Mouse (Mus musculus) embryonic facial prominence, embryonic 15.5 days (tissue): ENCODE measurements around the gene Megf11. TPM values are rescaled to one million over a fixed set of nuclear protein-coding genes. Genes with fewer than 3 reads are reported as not detected.

ENCODE experiments used
- ATAC-seq: fragments of 200-750 bp; cut with Nextera tagmentation; 2 replicates; pipeline ENCODE4 v1.8.0; 2017; ENCODE audit warnings: low read depth, moderate TSS enrichment; ENCODE audit not compliant: insufficient number of reproducible peaks, low FRiP score, low TSS enrichment
- H3K27ac ChIP-seq: fragments of 300-500 bp; sonication (generic); replicated peaks from 2 replicates; pipeline ENCODE4 v1.5.1; 2015; ENCODE audit warnings: mild to moderate bottlenecking, inconsistent platforms
- H3K27me3 ChIP-seq: fragments of 300-500 bp; sonication (generic); 2 replicates; pipeline ENCODE4 v1.6.1; 2015; ENCODE audit warnings: inconsistent platforms
- H3K36me3 ChIP-seq: fragments of 300-500 bp; sonication (generic); 2 replicates; pipeline ENCODE4 v1.6.1; 2015; ENCODE audit warnings: mild to moderate bottlenecking, inconsistent platforms
- H3K4me1 ChIP-seq: fragments of 300-500 bp; sonication (generic); 2 replicates; pipeline ENCODE4 v1.6.1; 2015; ENCODE audit warnings: inconsistent platforms
- H3K4me2 ChIP-seq: fragments of 300-500 bp; sonication (generic); replicated peaks from 2 replicates; pipeline ENCODE4 v1.6.1; 2015; ENCODE audit warnings: mild to moderate bottlenecking, inconsistent platforms
- H3K4me3 ChIP-seq: fragments of 300-500 bp; sonication (generic); replicated peaks from 2 replicates; pipeline ENCODE4 v1.5.1; 2015; ENCODE audit warnings: mild to moderate bottlenecking, inconsistent platforms
- H3K9ac ChIP-seq: fragments of 300-500 bp; sonication (generic); 2 replicates; pipeline ENCODE4 v1.6.1; 2015; ENCODE audit warnings: inconsistent platforms
- H3K9me3 ChIP-seq: fragments of 300-500 bp; sonication (generic); replicated peaks from 2 replicates; pipeline ENCODE4 v1.6.1; 2016; ENCODE audit warnings: inconsistent platforms
- WGBS: fragments of 180-500 bp; shearing (Covaris S2); methylation state at CpG from one replicate; pipeline ENCODE4 v1.1.7; 2015; 5-methylcytosine and 5-hydroxymethylcytosine counted together
- polyA plus RNA-seq: library from polyadenylated mRNA; unstranded; fragments of >200 nt; fragmentation: Nextera tagmentation; extraction: Ambion mirVana; gene quantifications from 2 replicates; pipeline ENCODE4 v1.2.1, GENCODE M21; 2015

The Megf11 gene
- polyA plus RNA-seq, 1 experiment from 2014 or later: 1.9 TPM

DNA sequence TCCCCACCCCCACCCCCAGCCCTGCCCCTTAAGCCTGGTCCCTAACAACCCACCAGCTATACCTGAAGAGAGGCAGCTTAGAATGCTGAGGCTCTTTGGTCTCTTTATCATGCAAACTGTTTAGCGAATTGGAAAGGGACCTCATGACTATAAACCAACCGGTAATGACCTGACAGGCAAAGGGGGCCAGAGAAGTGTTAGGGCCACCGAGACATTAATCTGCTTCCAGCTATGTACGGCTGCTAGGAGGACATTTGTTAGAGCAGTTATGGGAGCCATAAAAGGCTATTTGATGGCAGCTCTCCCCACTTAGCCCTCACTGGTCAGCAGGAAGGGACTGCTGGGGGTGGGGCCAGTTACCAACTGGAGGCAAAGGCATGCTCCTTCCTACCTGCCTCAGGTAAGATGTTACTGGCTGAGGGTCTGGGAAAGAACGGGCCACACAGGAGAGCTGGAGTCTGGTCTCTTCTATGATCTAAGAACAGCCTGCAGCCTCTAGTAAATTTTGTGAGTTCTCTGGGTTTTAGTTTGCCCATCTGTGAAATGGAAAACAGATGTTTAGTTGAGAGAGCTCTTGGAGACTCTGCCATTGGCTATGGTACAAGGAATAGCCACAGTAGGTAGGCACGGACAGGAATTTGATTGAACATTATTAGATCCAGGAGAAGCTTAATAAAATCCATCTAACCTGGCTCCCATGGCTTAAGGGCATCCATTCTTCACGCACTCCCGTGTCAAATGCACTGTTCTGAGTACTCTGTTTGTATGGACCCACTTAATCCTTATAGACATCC is 183.2 kb downstream of the Megf11 start:
- Histone ChIP-seq H3K4me3 (no peak overlapping the region), H3K27me3 (no peaks in the 10 kb centered on the region), H3K9ac (no peak overlapping the region), H3K4me1 (0 out of 2 replicates have a peak, but pooled peaks cover 5% of the 10 kb centered on the region), H3K36me3 (no peaks in the 10 kb centered on the region), H3K4me2 (no peak overlapping the region), H3K9me3 (no peaks in the 10 kb centered on the region), H3K27ac (no peak overlapping the region)
- 23% methylated on average over 8 of the region's 8 CpGs for WGBS
- no peak for ATAC-seq

- H3K27me3 ChIP-seq: no peaks in the 10 kb centered on the region
- H3K36me3 ChIP-seq: no peaks in the 10 kb centered on the region
- no peak overlapping the region for H3K27ac ChIP-seq
- WGBS: 61% methylated on average over 4 of the region's 4 CpGs
- H3K4me1 ChIP-seq: 0 out of 2 replicates have a peak, but pooled peaks cover 5% of the 10 kb centered on the region
- no peak overlapping the region for H3K4me2 ChIP-seq
- no peak overlapping the region for H3K4me3 ChIP-seq
- no peak for ATAC-seq
- no peaks in the 10 kb centered on the region for H3K9me3 ChIP-seq
- no peak overlapping the region for H3K9ac ChIP-seq
These were observed 185.0 kb downstream of the Megf11 start for GRCm38 (mm10) chr9:64570448-64570847.

- WGBS: 73% methylated on average over 8 of the region's 8 CpGs
- Histone ChIP-seq H3K9me3 (no peaks in the 10 kb centered on the region), H3K27me3 (no peaks in the 10 kb centered on the region), H3K27ac (no peak overlapping the region), H3K9ac (no peak overlapping the region), H3K4me2 (no peak overlapping the region), H3K4me1 (0 out of 2 replicates have a peak, but pooled peaks cover 5% of the 10 kb centered on the region), H3K36me3 (no peaks in the 10 kb centered on the region), H3K4me3 (no peak overlapping the region)
- no peak for ATAC-seq
These were observed 185.7 kb downstream of the Megf11 start for GRCm38 (mm10) chr9:64571091-64571490.

- ATAC-seq: no peak
- no peaks in the 10 kb centered on the region for H3K27me3 ChIP-seq
- no peaks in the 10 kb centered on the region for H3K9me3 ChIP-seq
- no peak overlapping the region for H3K27ac ChIP-seq
- H3K4me1 ChIP-seq: 0 out of 2 replicates have a peak, but pooled peaks cover 5% of the 10 kb centered on the region
- no peaks in the 10 kb centered on the region for H3K36me3 ChIP-seq
- H3K4me2 ChIP-seq: no peak overlapping the region
- WGBS: 75% methylated on average over 7 of the region's 7 CpGs
- no peak overlapping the region for H3K4me3 ChIP-seq
- no peak overlapping the region for H3K9ac ChIP-seq
These were observed 187.3 kb downstream of the Megf11 start for GRCm38 (mm10) chr9:64572629-64573190.

DNA sequence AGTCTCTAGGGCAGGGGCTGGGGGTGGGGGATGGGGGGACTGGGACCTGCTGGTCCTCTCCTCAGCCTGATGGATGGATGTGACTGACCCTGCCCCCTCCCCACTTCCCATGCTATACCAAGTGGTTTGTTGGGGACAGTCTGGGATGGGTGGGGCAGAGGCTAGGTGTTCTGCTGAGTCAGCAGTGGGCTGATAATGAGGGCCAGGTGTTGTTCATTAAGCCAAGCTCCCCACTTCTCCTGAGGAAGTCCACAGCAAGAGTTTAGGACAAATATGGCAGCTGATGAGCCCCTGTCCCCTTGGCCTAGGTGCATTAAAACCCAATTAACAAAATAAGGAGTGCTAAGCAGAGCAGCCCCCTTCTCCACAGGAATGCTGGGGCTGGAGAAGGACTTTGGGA is 190.2 kb downstream of the Megf11 start:
- Histone ChIP-seq H3K27me3 (no peaks in the 10 kb centered on the region), H3K4me2 (no peak overlapping the region), H3K4me3 (no peak overlapping the region), H3K27ac (no peak overlapping the region), H3K36me3 (no peaks in the 10 kb centered on the region), H3K4me1 (no peaks in the 10 kb centered on the region), H3K9ac (no peak overlapping the region), H3K9me3 (no peaks in the 10 kb centered on the region)
- ATAC-seq: no peak

GRCm38 (mm10) chr9:64576143-64576878 is 190.9 kb downstream of the Megf11 start:
- Histone ChIP-seq H3K27ac (no peak overlapping the region), H3K27me3 (no peaks in the 10 kb centered on the region), H3K9me3 (no peaks in the 10 kb centered on the region), H3K4me1 (no peaks in the 10 kb centered on the region), H3K4me2 (no peak overlapping the region), H3K36me3 (no peaks in the 10 kb centered on the region), H3K9ac (no peak overlapping the region), H3K4me3 (no peak overlapping the region)
- no peak for ATAC-seq
- 57% methylated on average over 5 of the region's 5 CpGs for WGBS

DNA sequence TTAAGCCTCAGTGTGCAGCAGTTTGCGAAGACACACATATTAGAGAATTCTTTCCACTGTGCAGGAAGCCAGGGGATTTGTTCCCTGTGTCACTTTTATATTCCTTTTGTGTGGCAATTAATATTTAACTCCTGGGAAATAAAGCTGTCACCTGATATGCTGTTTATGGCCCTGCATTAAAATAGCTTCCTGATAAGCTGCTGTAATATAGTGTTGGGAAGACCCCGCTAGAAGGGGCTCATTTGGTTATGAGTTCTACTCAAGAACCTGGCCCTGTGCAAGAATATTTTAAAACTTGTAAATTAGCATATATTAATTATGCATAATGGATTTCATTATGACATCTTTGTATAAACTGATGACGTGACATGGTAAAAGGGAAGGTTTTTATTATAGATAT is 191.7 kb downstream of the Megf11 start:
- no peak overlapping the region for H3K4me2 ChIP-seq
- 80% methylated on average over 3 of the region's 3 CpGs for WGBS
- H3K9me3 ChIP-seq: no peaks in the 10 kb centered on the region
- no peaks in the 10 kb centered on the region for H3K36me3 ChIP-seq
- no peak for ATAC-seq
- no peak overlapping the region for H3K4me3 ChIP-seq
- no peak overlapping the region for H3K27ac ChIP-seq
- H3K9ac ChIP-seq: no peak overlapping the region
- no peaks in the 10 kb centered on the region for H3K4me1 ChIP-seq
- H3K27me3 ChIP-seq: no peaks in the 10 kb centered on the region

GRCm38 (mm10) chr9:64578014-64578413 is 192.6 kb downstream of the Megf11 start:
- Histone ChIP-seq H3K9me3 (no peaks in the 10 kb centered on the region), H3K4me1 (no peaks in the 10 kb centered on the region), H3K4me2 (no peak overlapping the region), H3K27ac (no peak overlapping the region), H3K27me3 (no peaks in the 10 kb centered on the region), H3K9ac (no peak overlapping the region), H3K36me3 (no peaks in the 10 kb centered on the region), H3K4me3 (no peak overlapping the region)
- ATAC-seq: no peak

DNA sequence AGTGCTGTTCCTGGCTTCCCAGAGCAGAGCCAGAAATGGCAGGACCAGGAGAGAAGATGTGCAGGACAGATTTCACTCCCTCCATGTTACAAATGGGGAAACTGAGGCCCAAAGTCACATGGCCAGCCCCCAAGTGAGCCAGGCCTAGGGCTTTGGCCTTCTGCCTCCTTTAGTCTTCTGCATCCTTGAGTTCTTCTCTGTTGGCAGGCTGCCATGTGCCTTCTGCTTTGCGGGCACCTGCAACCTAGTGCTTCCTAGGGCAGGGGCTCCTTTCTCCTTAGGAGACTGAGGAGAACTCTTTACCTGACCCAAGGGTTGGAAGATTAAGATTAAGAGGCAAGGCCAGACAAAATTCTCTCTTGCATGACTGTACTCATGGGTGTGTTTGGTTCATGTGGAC is 193.9 kb downstream of the Megf11 start:
- no peak overlapping the region for H3K27ac ChIP-seq
- WGBS: 81% methylated on average over 1 of the region's 1 CpGs
- no peaks in the 10 kb centered on the region for H3K4me1 ChIP-seq
- H3K4me2 ChIP-seq: no peak overlapping the region
- no peaks in the 10 kb centered on the region for H3K36me3 ChIP-seq
- no peak for ATAC-seq
- H3K9ac ChIP-seq: no peak overlapping the region
- no peaks in the 10 kb centered on the region for H3K27me3 ChIP-seq
- H3K9me3 ChIP-seq: no peaks in the 10 kb centered on the region
- no peak overlapping the region for H3K4me3 ChIP-seq

GRCm38 (mm10) chr9:64586292-64586691 is 200.9 kb downstream of the Megf11 start:
- no peaks in the 10 kb centered on the region for H3K27me3 ChIP-seq
- H3K27ac ChIP-seq: no peak overlapping the region
- WGBS: 76% methylated on average over 5 of the region's 5 CpGs
- no peak overlapping the region for H3K4me3 ChIP-seq
- H3K4me2 ChIP-seq: no peak overlapping the region
- ATAC-seq: no peak
- no peaks in the 10 kb centered on the region for H3K9me3 ChIP-seq
- H3K4me1 ChIP-seq: no peaks in the 10 kb centered on the region
- no peaks in the 10 kb centered on the region for H3K36me3 ChIP-seq
- no peak overlapping the region for H3K9ac ChIP-seq

DNA sequence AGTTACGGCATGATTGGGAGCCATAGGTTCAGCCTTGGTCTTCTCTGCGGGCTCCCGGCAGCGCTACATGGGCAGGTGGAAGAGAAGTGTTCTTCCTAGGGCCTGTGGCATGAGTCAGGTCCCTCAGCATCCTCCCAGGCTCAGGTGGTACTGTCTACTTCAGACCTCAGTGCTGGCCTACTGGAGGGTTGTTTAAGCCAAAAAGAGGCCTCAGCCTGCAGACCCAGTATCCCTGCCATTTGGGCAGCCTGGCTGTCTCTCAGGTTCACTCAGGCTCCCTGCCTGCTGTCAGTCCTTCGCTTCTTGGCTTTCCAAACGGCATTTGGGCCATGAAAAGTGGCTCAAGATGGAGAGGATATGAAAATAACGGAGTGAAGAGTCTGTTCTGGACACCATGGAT is 202.6 kb downstream of the Megf11 start:
- no peak overlapping the region for H3K27ac ChIP-seq
- ATAC-seq: no peak

More for the DNA sequence above, 202.6 kb downstream of the Megf11 start:
- no peaks in the 10 kb centered on the region for H3K27me3 ChIP-seq
- H3K4me2 ChIP-seq: no peak overlapping the region
- no peaks in the 10 kb centered on the region for H3K4me1 ChIP-seq
- H3K9me3 ChIP-seq: no peaks in the 10 kb centered on the region
- 86% methylated on average over 7 of the region's 7 CpGs for WGBS
- no peak overlapping the region for H3K9ac ChIP-seq
- no peaks in the 10 kb centered on the region for H3K36me3 ChIP-seq
- H3K4me3 ChIP-seq: no peak overlapping the region
